Mouse (Mus musculus) small intestine, adult 2 months (tissue): ENCODE measurements around the gene Lhx3.

Experiments
- CTCF ChIP-seq: fragments of 200-500 bp; IDR thresholded peaks from 2 replicates; pipeline ENCODE4 v1.5.1; 2012; ENCODE audit warnings: low read depth, mild to moderate bottlenecking, control low read depth, inconsistent platforms, low read length, moderate library complexity, mixed read lengths; ENCODE audit not compliant: insufficient replicate concordance, insufficient read length; ENCODE audit errors: extremely low read depth
- POLR2A ChIP-seq: fragments of 200-500 bp; IDR thresholded peaks from 2 replicates; pipeline ENCODE4 v1.6.1; 2012; ENCODE audit warnings: low read depth, mild to moderate bottlenecking, control low read depth, inconsistent platforms, low read length, moderate library complexity

GRCm38 (mm10) chr2:26205761-26206160 lies 2.3 kb downstream of the Lhx3 start:
- TF ChIP-seq POLR2A (no peak), CTCF (no peak)
